Mouse (Mus musculus) naive thymus-derived CD4-positive, alpha-beta T cell, adult 2 months (primary cell): ENCODE results near the gene Atp6v0a1.

Source experiments
- DNase-seq: peaks from one replicate; pipeline ENCODE4 v3.0.0-alpha.2; 2011; ENCODE audit warnings: low read depth

The Atp6v0a1 gene

DNA sequence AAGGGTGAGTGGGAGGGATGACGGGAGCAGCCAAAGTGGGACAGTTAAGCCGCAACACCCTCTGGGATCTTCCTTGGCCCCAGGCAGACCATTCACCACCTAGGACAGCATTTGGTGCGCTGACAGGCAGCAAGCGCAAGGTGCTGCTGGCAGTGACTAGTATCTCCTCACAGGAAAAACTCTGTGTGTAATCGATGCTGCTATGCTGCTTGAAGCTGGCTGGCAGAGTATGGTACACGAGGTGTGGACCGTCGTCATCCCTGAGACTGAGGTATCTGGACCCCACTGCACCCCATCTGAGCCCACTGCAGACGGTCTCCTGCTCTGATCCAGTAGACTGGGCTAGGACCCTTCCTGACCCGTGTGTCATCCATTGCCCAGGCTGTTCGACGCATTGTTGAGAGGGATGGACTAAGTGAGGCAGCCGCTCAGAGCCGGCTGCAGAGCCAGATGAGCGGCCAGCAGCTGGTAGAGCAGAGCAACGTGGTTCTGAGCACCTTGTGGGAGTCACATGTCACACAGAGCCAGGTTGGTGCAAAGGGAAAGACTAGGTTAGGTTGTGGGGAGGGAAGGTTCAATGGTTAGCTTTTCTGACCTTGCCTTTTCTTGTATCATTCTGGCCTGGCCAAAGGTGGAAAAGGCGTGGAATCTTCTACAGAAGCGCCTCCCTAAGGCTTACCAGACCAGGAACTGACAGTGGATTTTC lies 76.5 kb downstream of the Atp6v0a1 start:
- no peak for DNase-seq

DNA sequence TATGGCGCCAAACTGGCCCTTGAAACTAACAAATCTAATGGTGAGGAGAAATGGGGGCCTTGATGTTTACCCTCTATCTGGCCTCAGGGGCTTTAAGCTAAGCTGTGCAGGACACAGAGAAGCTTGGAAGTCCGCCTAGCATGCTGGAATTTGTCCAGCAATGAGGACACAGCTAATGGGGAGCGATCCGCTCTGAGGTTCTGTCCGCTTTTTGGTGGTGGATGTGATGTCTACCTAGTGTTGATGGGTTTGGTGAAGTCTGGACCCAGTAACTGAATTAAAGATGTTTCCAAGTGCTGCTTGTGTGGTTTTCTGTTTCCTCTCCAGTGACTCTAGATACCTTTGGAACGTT lies 77.0 kb downstream of the Atp6v0a1 start:
- no peak for DNase-seq

DNA sequence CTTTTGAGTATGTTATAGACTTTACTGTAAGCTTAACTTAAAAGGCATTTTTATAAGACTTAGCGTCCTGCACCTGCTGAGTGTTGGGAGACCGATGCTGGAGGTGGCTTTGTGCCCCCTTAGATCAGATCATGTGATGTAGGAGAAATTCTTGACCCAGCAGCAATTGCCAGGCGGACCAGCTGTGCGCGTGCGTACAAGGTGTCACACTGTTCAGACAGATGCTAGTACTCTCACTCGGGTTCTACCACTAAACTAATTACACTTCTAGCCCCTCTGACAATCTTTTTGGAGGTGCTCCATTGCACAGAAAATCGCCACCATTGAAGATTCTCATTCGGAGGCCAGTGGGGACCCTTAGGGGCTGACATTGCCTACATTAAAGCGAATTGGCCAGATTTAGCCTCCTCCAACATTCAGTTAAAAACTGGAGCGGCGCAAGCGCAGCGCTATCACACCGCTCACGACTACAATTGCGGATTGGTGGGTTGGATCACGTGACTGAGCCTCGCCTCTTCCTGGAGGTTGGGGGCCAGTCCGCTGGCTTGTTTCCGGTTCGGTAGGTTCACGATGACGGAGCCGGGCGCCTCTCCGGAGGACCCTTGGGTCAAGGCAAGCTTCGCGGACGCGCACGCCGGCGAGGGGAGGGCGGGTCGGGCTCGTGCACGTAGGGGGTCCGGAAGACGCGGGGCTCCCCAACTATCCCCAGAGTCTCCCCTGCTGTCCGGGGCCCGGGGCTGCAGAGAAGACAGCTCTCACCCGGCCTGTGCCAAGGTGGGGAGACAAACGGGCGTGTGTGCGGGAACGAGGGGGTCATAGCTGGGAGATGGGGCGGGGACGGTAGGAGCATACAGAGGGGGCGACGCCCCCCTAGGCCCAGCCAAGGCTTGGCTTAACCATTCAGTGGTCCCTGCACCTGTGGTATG lies 77.8 kb downstream of the Atp6v0a1 start, which contains the start of gene Mlx:
TSS of gene Mlx (plus strand) at position 522 of the 926 bp plus-strand sequence.
- peak; percentile 93 for DNase-seq

DNA sequence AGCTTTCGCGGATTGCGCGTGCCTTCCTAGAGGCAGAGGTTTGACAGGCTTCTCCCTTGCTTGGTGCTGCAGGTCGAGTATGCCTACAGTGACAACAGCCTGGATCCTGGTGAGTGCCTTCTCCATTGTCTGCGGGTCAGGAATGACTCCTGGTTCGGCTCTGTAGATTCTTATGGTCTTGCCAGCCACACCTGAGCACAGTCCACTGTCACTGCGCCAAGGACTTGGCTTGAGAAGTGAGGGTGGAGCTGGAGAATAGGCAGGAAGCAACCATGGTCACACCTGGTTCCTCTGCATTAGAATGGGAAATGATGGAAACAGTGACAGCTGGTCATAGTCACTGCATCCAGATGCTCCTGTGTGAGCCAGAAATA lies 78.4 kb downstream of the Atp6v0a1 start:
- DNase-seq, result no peak

DNA sequence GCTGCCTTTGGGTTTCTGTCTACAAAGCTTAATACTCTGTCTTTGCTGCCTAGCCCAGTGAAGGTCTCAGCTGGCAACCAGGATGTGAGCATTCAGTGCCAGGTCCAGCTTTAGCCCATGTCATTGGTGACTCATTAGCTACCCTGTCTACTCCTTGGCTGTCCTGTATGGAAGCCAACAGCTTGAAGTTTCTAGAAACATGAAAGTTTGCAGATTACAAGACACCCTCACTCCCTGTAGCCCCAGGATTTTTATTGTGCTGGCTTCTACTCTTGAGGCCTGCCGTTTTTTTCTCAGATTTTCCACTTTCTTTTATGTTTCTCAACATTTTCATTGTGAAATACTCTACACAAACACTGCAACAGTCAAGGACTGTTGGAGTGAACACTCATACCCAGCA lies 80.7 kb downstream of the Atp6v0a1 start:
- DNase-seq, result no peak

DNA sequence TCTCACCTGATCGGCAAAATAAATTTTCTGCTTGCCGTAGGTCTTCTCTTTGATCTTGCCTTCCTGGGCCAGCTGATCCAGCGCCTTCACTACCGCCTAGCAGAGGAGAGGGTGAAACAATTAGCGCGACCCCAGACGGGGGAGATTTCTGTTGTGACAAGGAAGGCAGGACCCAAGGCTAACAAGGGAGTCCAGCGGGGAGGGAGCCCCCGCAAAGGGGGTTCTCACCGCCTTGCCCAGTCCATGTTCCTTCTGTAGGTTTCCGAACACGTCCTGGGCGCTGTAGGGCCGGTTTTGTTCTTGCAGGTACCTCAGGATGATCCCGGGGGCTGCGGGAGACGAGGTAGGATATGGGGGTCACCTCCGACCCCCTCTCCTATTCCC lies 85.7 kb downstream of the Atp6v0a1 start:
- no peak for DNase-seq

DNA sequence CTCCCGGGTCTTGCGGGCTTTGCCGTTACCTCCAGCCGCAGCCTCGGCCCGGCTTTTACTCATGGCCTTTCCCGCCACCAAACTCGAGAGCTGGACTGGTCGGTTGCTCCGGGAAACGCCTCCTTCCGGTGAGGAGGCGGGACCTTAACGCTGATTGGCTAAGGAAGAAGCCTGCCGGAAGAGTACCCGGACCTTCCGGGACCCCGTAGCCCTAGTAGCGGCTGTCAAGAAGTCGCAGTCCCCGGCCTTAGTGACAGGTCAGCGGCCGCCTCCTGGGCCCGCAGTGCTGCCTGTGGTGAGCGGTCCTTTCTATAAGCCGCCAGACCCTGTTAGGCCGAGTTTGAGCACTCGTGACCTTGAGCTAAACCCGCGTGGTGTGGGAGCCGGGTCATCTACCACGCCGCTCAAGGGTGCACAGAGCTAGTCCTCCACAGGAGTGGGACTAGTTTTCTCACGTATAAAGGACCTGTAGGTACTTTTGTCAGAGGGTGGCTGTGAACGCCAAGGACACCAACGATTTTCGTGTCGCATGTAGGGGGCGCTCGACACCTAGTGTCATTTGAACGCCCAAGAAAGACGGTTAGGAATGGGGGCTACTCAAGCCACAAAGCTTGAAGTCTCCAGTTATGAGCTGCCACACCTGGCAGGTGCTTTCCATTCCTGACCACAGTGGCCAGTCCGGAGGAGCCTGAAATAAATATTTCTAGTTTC lies 86.2 kb downstream of the Atp6v0a1 start, which contains the start of gene Psmc3ip:
TSS of gene Psmc3ip (minus strand) at position 123 of the 711 bp plus-strand sequence.
- peak; percentile 91 for DNase-seq

DNA sequence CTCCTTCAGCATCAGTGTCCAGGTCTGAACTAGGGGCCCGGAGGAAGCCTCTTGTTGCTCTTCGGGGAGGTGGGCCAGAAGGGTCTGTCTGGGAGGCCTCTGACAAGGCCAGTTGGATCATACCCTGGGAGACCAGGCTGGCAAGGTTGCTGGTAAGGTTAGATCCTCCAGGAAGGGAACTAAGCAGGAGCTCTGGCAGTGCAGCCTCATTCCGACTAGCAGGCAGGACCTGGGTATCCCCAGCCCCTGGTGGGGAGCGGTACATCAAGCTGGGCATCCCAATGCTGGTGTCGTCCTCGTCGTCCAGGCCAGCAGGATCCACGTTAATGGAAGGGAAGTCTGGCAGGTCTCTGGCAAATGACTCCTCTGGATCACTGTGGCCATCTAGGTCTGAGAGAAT lies 89.0 kb downstream of the Atp6v0a1 start:
- no peak for DNase-seq

DNA sequence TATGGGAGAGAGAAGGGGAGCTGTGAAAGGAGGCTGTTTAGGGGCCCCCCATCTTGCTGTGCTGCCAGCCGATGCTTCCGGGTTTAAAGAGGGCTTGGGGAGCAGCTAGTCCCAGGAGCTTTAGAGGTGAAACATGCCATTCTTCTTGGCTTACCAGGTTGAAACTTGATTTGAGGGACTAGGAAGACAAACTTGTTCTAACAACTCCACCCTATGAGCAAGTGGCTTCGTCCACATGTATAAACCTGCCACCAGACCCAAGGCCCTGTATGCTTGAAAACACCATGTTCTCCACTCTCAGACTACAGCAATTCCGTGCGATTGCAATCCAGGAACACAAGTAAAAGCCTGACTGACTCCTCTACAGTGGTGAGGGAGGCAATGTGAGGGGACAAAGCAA lies 93.8 kb downstream of the Atp6v0a1 start:
- DNase-seq, result no peak

DNA sequence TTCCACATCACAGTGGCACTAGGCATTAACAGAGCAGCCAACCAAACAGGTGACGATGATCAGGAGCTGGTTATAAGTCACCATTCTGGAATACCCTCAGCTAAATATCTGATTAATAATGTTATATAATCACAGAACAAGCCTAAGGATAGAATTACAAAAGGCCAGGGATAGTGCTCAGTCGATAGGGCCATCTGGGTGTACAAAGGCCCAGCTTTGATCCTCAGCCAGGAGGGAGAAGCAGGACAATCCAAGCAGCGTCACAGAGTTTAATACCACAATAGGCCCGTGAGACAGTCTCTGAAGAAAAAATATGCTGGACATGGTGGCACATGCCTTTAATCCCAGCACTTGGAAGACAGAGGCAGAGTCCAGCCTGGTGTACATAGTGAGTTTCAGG lies 100.1 kb downstream of the Atp6v0a1 start:
- no peak for DNase-seq

DNA sequence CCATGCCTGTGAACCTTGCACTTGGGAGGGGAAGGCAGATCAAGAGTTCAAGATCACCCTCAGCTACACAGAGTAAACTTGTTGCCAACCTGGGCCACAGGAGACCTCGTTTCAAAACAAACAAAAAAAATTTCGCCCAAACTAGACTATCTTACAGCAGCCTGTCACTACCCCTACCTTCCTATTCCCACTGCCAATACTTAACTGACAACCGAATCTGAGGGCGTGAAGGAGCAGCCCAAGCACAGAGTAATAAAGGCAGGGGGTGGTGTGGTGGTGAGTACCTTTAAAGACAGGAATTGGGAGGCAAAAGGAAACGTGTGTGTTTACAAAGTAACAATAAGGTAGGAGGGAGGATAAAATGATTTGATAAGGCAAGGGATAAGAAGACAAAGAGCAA lies 101.5 kb downstream of the Atp6v0a1 start:
- no peak for DNase-seq

DNA sequence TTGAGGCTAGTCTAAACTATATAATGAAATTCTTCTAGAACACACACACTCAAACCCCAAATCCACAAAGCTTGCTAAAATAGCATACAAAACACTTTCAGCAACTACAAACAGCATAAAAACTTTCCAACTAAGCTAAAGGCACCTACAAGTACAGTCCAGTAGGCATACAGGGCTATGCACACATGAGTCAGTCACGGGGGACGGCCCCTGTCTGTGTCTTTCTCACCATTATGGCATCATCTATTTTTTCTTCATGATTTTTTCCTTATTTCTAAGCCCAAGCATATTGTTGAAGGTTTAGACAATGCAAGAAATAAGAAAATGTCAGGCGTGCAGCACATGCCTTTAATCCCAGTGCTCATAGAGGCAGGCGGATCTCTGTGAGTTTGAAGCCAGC lies 101.9 kb downstream of the Atp6v0a1 start:
- no peak for DNase-seq

DNA sequence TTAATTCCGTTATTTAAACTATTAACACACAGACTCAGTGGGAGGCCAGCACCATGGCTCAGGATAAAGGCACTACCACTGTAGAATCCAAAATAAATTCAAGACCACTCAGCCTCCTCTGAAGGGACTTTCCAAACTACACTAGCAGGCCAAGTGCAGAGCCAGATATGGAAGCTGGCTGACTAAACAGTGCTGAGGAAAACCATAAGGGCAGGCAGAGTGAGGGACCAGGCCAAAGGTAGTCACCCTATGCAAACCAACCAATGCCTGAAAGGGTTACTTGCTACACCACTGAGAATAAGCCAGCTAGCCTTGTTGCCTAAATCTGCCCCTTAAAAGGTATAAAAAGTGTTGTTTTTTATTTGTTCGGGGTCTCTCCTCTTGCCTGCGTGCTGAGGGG lies 102.9 kb downstream of the Atp6v0a1 start:
- no peak for DNase-seq
